Comparison of ENCODE assay signal across 8 mouse cellular contexts in the genomic region with DNA sequence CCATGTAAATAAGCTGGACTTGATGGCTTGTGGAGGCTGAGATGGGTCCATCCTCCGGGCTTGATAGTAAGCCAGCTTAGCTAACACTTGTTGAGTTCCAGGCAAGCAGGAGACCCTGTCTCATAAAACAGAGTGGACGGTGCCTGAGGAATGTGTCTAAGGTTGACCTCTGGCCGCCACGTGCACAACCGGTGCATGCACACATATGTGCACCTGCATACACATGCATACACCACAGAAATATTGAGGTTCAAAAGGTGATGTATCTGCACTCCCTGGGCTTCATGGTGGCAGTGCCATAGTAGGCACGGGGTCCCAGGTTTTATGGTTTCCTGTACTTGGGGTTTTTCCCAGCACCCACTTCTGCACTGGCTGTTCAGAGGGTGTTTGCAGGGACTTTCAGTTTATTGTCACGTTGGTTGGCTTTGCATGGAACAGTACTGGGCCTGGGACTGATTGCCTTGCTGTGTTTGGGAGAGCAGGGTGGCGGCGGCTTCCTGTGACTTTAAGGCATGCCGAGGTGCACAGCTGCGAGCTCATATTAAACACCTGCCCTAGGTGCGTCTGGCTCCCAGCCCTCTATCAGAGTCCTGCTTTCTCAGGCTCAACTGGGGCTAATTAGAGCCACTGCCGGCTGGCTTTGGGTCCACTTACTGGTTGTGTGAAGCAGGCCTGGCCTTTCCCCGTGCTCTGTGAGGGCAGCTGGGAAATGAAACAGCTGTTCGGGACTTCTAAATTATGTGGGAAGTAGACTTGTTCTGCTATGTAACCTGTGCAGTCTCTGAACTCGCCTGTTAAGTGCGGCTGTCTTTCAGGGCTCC. TPM values are rescaled to one million over a fixed set of nuclear protein-coding genes. Genes with fewer than 3 reads are reported as not detected.
DNase-seq lines count a peak whose midpoint lies in the region; ATAC-seq and TF ChIP-seq lines count a peak whose summit lies in the region.

No protein-coding gene starts in this region.

- no peak overlapping the region for H3K4me3 ChIP-seq in neural tube, embryonic 11.5 days (ENCODE audit: low read depth, low read length)
- H3K4me3 ChIP-seq in neural tube, embryonic 15.5 days (replicated peaks), result no peak overlapping the region
- H3K4me3 ChIP-seq in hindbrain, embryonic 14.5 days (replicated peaks; ENCODE audit: low read length), result no peak overlapping the region
- no peak overlapping the region for H3K4me3 ChIP-seq in limb, embryonic 14.5 days (replicated peaks; ENCODE audit: low read length)
- no peak overlapping the region for H3K4me3 ChIP-seq in stomach, postnatal 0 days (ENCODE audit: low read depth, low read length)
- no peak overlapping the region for H3K4me3 ChIP-seq in heart, embryonic 11.5 days (ENCODE audit: low read depth, low read length)

- H3K4me1 ChIP-seq in neural tube, embryonic 11.5 days (ENCODE audit: control insufficient read depth, insufficient read depth, low read length), result peaks cover 9% of the 10 kb centered on the region
- peaks cover 33% of the 10 kb centered on the region for H3K4me1 ChIP-seq in neural tube, embryonic 15.5 days
- H3K4me1 ChIP-seq in hindbrain, embryonic 14.5 days (replicated peaks; ENCODE audit: control insufficient read depth, insufficient read depth, low read length), result peaks cover 9% of the 10 kb centered on the region
- H3K4me1 ChIP-seq in limb, embryonic 14.5 days (ENCODE audit: control insufficient read depth, insufficient read depth, low read length), result peaks cover 26% of the 10 kb centered on the region
- 0 out of 2 replicates have a peak, but pooled peaks cover 3% of the 10 kb centered on the region for H3K4me1 ChIP-seq in stomach, postnatal 0 days (replicated peaks; ENCODE audit: control insufficient read depth, insufficient read depth)
- H3K4me1 ChIP-seq in heart, embryonic 11.5 days (ENCODE audit: control insufficient read depth, insufficient read depth, low read length), result peaks cover 11% of the 10 kb centered on the region

- no peaks in the 10 kb centered on the region for H3K27me3 ChIP-seq in neural tube, embryonic 11.5 days (ENCODE audit: control insufficient read depth, insufficient read depth, low read length)
- H3K27me3 ChIP-seq in neural tube, embryonic 15.5 days (replicated peaks), result no peaks in the 10 kb centered on the region
- no peaks in the 10 kb centered on the region for H3K27me3 ChIP-seq in hindbrain, embryonic 14.5 days (ENCODE audit: control insufficient read depth, insufficient read depth, low read length)
- H3K27me3 ChIP-seq in limb, embryonic 14.5 days (ENCODE audit: control insufficient read depth, insufficient read depth, low read length), result no peaks in the 10 kb centered on the region
- H3K27me3 ChIP-seq in stomach, postnatal 0 days (ENCODE audit: control insufficient read depth, insufficient read depth, low read length), result no peaks in the 10 kb centered on the region
- H3K27me3 ChIP-seq in heart, embryonic 11.5 days (ENCODE audit: control insufficient read depth, insufficient read depth, low read length), result no peaks in the 10 kb centered on the region

- no peak for TF ChIP-seq POLR2A in limb, embryonic 14.5 days (IDR thresholded peaks at IDR 0.05; ENCODE audit: borderline replicate concordance, extremely low read depth, insufficient read depth, insufficient read length)

- TF ChIP-seq CTCF in stomach, postnatal 0 days (IDR thresholded peaks at IDR 0.05; ENCODE audit: low read depth), result no peak

- H3K4me2 ChIP-seq in neural tube, embryonic 11.5 days (ENCODE audit: low read depth), result no peak overlapping the region
- no peak overlapping the region for H3K4me2 ChIP-seq in neural tube, embryonic 15.5 days
- H3K4me2 ChIP-seq in hindbrain, embryonic 14.5 days (replicated peaks), result no peak overlapping the region
- no peak overlapping the region for H3K4me2 ChIP-seq in limb, embryonic 14.5 days (replicated peaks; ENCODE audit: low read depth, low read length, severe bottlenecking)
- 0 out of 2 replicates have a peak overlapping the region, but pooled peaks have one; percentile 17 for H3K4me2 ChIP-seq in stomach, postnatal 0 days (replicated peaks; ENCODE audit: low read depth)
- H3K4me2 ChIP-seq in heart, embryonic 11.5 days, result no peak overlapping the region

- no peaks in the 10 kb centered on the region for H3K36me3 ChIP-seq in neural tube, embryonic 11.5 days (ENCODE audit: control insufficient read depth, insufficient read depth, low read length)
- no peaks in the 10 kb centered on the region for H3K36me3 ChIP-seq in neural tube, embryonic 15.5 days
- no peaks in the 10 kb centered on the region for H3K36me3 ChIP-seq in hindbrain, embryonic 14.5 days (replicated peaks; ENCODE audit: control insufficient read depth, insufficient read depth)
- no peaks in the 10 kb centered on the region for H3K36me3 ChIP-seq in limb, embryonic 14.5 days (ENCODE audit: control insufficient read depth, insufficient read depth, low read length)
- H3K36me3 ChIP-seq in stomach, postnatal 0 days (ENCODE audit: control insufficient read depth, insufficient read depth, low read length), result no peaks in the 10 kb centered on the region
- H3K36me3 ChIP-seq in heart, embryonic 11.5 days (ENCODE audit: control insufficient read depth, insufficient read depth, low read length), result no peaks in the 10 kb centered on the region

- WGBS in neural tube, embryonic 11.5 days, result 60% methylated on average over 17 of the region's 17 CpGs
- WGBS in neural tube, embryonic 15.5 days, result 57% methylated on average over 17 of the region's 17 CpGs
- 71% methylated on average over 17 of the region's 17 CpGs for WGBS in hindbrain, embryonic 14.5 days
- WGBS in limb, embryonic 14.5 days, result 16% methylated on average over 17 of the region's 17 CpGs
- 42% methylated on average over 17 of the region's 17 CpGs for WGBS in stomach, postnatal 0 days
- 66% methylated on average over 17 of the region's 17 CpGs for WGBS in heart, embryonic 11.5 days (ENCODE audit: insufficient replicate concordance)

- peak; percentile 25; the same call in 1 of the 2 replicates for ATAC-seq in neural tube, embryonic 11.5 days (ENCODE audit: insufficient read depth, low FRiP score, low TSS enrichment)
- no peak for ATAC-seq in neural tube, embryonic 15.5 days (ENCODE audit: low FRiP score)
- ATAC-seq in hindbrain, embryonic 14.5 days (ENCODE audit: low FRiP score), result peak; percentile 39; the same call in 1 of the 2 replicates
- peak; percentile 76 for ATAC-seq in limb, embryonic 14.5 days (ENCODE audit: low FRiP score, low read depth)
- ATAC-seq in stomach, postnatal 0 days (ENCODE audit: low FRiP score, low TSS enrichment), result peak; percentile 66
- ATAC-seq in heart, embryonic 11.5 days (replicated peaks; ENCODE audit: insufficient number of reproducible peaks, low FRiP score, low TSS enrichment), result no peak

- H3K9ac ChIP-seq in neural tube, embryonic 11.5 days (ENCODE audit: low read length), result no peak overlapping the region
- H3K9ac ChIP-seq in neural tube, embryonic 15.5 days (replicated peaks), result no peak overlapping the region
- no peak overlapping the region for H3K9ac ChIP-seq in hindbrain, embryonic 14.5 days
- H3K9ac ChIP-seq in limb, embryonic 14.5 days (ENCODE audit: low read depth, low read length, severe bottlenecking), result no peak overlapping the region
- H3K9ac ChIP-seq in stomach, postnatal 0 days (ENCODE audit: low read length), result 0 out of 2 replicates have a peak overlapping the region, but pooled peaks have one; percentile 23
- H3K9ac ChIP-seq in heart, embryonic 11.5 days (ENCODE audit: low read depth, low read length), result no peak overlapping the region

- no peak for TF ChIP-seq EP300 in stomach, postnatal 0 days (optimal IDR thresholded peaks at IDR 0.05)

- DNase-seq in neural tube, embryonic 11.5 days (ENCODE audit: low spot score), result no peak
- no peak for DNase-seq in hindbrain, embryonic 14.5 days (ENCODE audit: low spot score)
- DNase-seq in limb, embryonic 14.5 days (ENCODE audit: low spot score), result peak; percentile 36
- DNase-seq in stomach, postnatal 0 days (ENCODE audit: low spot score), result peak; percentile 58
- no peak for DNase-seq in cerebellum, adult 11-12 months
- no peak for DNase-seq in ovary, postnatal 10 days (ENCODE audit: low spot score)

- H3K27ac ChIP-seq in neural tube, embryonic 11.5 days (ENCODE audit: low read depth, low read length), result no peak overlapping the region
- H3K27ac ChIP-seq in neural tube, embryonic 15.5 days (replicated peaks), result no peak overlapping the region
- H3K27ac ChIP-seq in hindbrain, embryonic 14.5 days, result no peak overlapping the region; the same call in 1 of the 2 replicates
- H3K27ac ChIP-seq in limb, embryonic 14.5 days (replicated peaks; ENCODE audit: low read depth, low read length), result no peak overlapping the region
- peak overlapping the region; percentile 67 for H3K27ac ChIP-seq in stomach, postnatal 0 days (replicated peaks)
- no peak overlapping the region for H3K27ac ChIP-seq in heart, embryonic 11.5 days (ENCODE audit: low read depth, low read length)

- no peaks in the 10 kb centered on the region for H3K9me3 ChIP-seq in neural tube, embryonic 11.5 days (ENCODE audit: control insufficient read depth, low read length)
- no peaks in the 10 kb centered on the region for H3K9me3 ChIP-seq in neural tube, embryonic 15.5 days (replicated peaks)
- no peaks in the 10 kb centered on the region for H3K9me3 ChIP-seq in hindbrain, embryonic 14.5 days (ENCODE audit: control insufficient read depth, low read length)
- no peaks in the 10 kb centered on the region for H3K9me3 ChIP-seq in limb, embryonic 14.5 days (ENCODE audit: control insufficient read depth, low read length)
- H3K9me3 ChIP-seq in stomach, postnatal 0 days (ENCODE audit: control insufficient read depth, low read length), result no peaks in the 10 kb centered on the region
- H3K9me3 ChIP-seq in heart, embryonic 11.5 days (replicated peaks; ENCODE audit: control insufficient read depth, low read length), result no peaks in the 10 kb centered on the region

RNA-seq across cellular contexts. Expression of gene Hpcal1, which starts 19.5 kb away (rescaled TPM):
- polyA plus RNA-seq in neural tube, embryonic 11.5 days (2014; fragmentation: Nextera tagmentation; extraction: Ambion mirVana), result 36.6 and 42.3 TPM in 2 replicates
- polyA plus RNA-seq in neural tube, embryonic 15.5 days (2015; fragmentation: Nextera tagmentation; extraction: Ambion mirVana), result 130 and 133 TPM in 2 replicates
- 125 and 133 TPM in 2 replicates for polyA plus RNA-seq in hindbrain, embryonic 14.5 days (2014; fragmentation: Nextera tagmentation; extraction: Ambion mirVana)
- 55.7 and 65.2 TPM in 2 replicates for polyA plus RNA-seq in limb, embryonic 14.5 days (2012; rRNA removed)
- 41.9 and 44.1 TPM in 2 replicates for polyA plus RNA-seq in limb, embryonic 14.5 days (2014; fragmentation: Nextera tagmentation; extraction: Ambion mirVana)
- polyA plus RNA-seq in stomach, postnatal 0 days (2015; fragmentation: Nextera tagmentation; extraction: Ambion mirVana), result 61.2 and 62.6 TPM in 2 replicates
- polyA plus RNA-seq in heart, embryonic 11.5 days (2014; fragmentation: Nextera tagmentation; extraction: Ambion mirVana), result 22.1 and 22.9 TPM in 2 replicates

Comparison
In these comparisons a context has a peak if more than half of its experiments do, and no peak if none do; other contexts are left out.
1. ATAC-seq: peak in neural tube, embryonic 11.5 days (single experiment), hindbrain, embryonic 14.5 days (single experiment), limb, embryonic 14.5 days (single experiment) and stomach, postnatal 0 days (single experiment); none in neural tube, embryonic 15.5 days (single experiment) and heart, embryonic 11.5 days (single experiment).
2. DNase-seq: peak in limb, embryonic 14.5 days (single experiment) and stomach, postnatal 0 days (single experiment); none in neural tube, embryonic 11.5 days (single experiment), hindbrain, embryonic 14.5 days (single experiment), cerebellum, adult 11-12 months (single experiment) and ovary, postnatal 10 days (single experiment).